Mouse (Mus musculus) kidney, embryonic 16.5 days (tissue): ENCODE data around the gene Add3. TPM values are rescaled to one million over a fixed set of nuclear protein-coding genes. Genes with fewer than 3 reads are reported as not detected.
A peak's percentile ranks its signal among the peaks of the same experiment; 100 is the strongest.

Source experiments
- ATAC-seq: fragments of 200-750 bp; cut with Nextera tagmentation; 2 replicates; pipeline ENCODE4 v1.8.0; 2017; ENCODE audit warnings: moderate TSS enrichment; ENCODE audit not compliant: low FRiP score, low TSS enrichment
- H3K27ac ChIP-seq: fragments of 300-500 bp; sonication (generic); 2 replicates; pipeline ENCODE4 v1.5.1; 2014; ENCODE audit warnings: low read length
- H3K27me3 ChIP-seq: fragments of 300-500 bp; sonication (generic); 2 replicates; pipeline ENCODE4 v1.6.1; 2014; ENCODE audit warnings: low read length, control low read depth, mixed read lengths; ENCODE audit not compliant: insufficient read depth
- H3K36me3 ChIP-seq: fragments of 300-500 bp; sonication (generic); 2 replicates; pipeline ENCODE4 v1.6.1; 2014; ENCODE audit warnings: low read length, control low read depth, mixed read lengths; ENCODE audit not compliant: insufficient read depth
- H3K4me1 ChIP-seq: fragments of 300-500 bp; sonication (generic); 2 replicates; pipeline ENCODE4 v1.6.1; 2014; ENCODE audit warnings: low read length, control low read depth, mixed read lengths; ENCODE audit not compliant: insufficient read depth
- H3K4me2 ChIP-seq: fragments of 300-500 bp; sonication (generic); replicated peaks from 2 replicates; pipeline ENCODE4 v1.6.1; 2014; ENCODE audit warnings: low read depth, low read length
- H3K4me3 ChIP-seq: fragments of 300-500 bp; sonication (generic); 2 replicates; pipeline ENCODE4 v1.5.1; 2014; ENCODE audit warnings: mild to moderate bottlenecking, low read length
- H3K9ac ChIP-seq: fragments of 300-500 bp; sonication (generic); replicated peaks from 2 replicates; pipeline ENCODE4 v1.6.1; 2014; ENCODE audit warnings: low read length
- H3K9me3 ChIP-seq: fragments of 300-500 bp; sonication (generic); 2 replicates; pipeline ENCODE4 v1.6.1; 2016; ENCODE audit warnings: low read length, control low read depth
- WGBS: fragments of 180-500 bp; shearing (Covaris S2); extraction: QIAGEN DNeasy Blood & Tissue Kit; methylation state at CpG from one replicate; pipeline ENCODE4 v1.1.7; 2014; 5-methylcytosine and 5-hydroxymethylcytosine counted together
- polyA plus RNA-seq: library from polyadenylated mRNA; unstranded; fragments of >200 nt; fragmentation: Nextera tagmentation; extraction: Ambion mirVana; gene quantifications from 2 replicates; pipeline ENCODE4 v1.2.1, GENCODE M21; 2015

Gene Add3
- polyA plus RNA-seq, 1 experiment from 2014 or later = 85.1 TPM

DNA sequence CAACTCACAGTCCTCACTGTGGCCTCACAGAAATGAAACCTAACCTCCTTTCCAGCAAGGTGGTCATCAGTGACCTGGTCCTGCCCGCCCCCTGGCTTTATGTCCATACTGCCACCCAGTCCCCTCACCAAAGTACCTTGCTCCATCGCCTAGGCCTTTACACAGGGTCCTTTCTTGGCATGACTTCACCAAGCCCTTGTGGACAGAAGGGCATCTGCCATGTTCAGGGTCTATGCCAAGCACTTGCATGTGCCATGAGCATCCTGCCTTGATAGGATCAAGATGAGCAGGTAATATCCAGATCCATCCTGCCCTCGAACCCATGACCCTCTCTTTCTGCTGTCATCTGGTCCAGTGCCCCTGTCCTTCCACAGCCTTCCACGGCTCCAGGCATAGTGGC, 120.6 kb downstream of the Add3 start:
- Histone ChIP-seq H3K4me3 (no peak overlapping the region), H3K4me2 (no peak overlapping the region), H3K36me3 (no peaks in the 10 kb centered on the region), H3K9me3 (no peaks in the 10 kb centered on the region), H3K27ac (no peak overlapping the region), H3K4me1 (no peaks in the 10 kb centered on the region), H3K9ac (no peak overlapping the region), H3K27me3 (no peaks in the 10 kb centered on the region)
- 93% methylated on average over 4 of the region's 4 CpGs for whole genome bisulfite sequencing
- ATAC-seq = no peak

DNA sequence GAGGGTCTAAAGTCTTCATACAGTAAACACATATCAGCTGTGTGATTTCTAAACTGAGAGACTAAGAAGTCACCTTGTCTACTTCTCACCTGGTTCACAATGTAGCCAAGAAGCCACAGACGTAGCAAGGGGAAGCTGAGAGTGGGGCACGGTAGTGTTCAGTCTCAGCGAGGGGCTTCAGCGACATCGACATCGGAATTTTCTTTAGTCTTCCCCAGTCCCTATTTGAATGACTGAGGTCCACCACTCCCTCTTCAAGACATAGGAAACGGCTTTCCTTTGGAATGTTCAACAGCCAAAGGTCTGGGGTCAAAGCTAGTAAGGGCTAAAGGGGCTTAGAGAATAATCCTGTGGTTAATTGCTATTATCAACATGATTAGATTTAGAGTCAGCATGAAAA, 121.8 kb downstream of the Add3 start:
- ATAC-seq = no peak
- Histone ChIP-seq H3K9me3 (no peaks in the 10 kb centered on the region), H3K4me3 (no peak overlapping the region), H3K4me2 (no peak overlapping the region), H3K27me3 (no peaks in the 10 kb centered on the region), H3K9ac (no peak overlapping the region), H3K4me1 (no peaks in the 10 kb centered on the region), H3K27ac (no peak overlapping the region), H3K36me3 (no peaks in the 10 kb centered on the region)
- 88% methylated on average over 7 of the region's 7 CpGs for WGBS

DNA sequence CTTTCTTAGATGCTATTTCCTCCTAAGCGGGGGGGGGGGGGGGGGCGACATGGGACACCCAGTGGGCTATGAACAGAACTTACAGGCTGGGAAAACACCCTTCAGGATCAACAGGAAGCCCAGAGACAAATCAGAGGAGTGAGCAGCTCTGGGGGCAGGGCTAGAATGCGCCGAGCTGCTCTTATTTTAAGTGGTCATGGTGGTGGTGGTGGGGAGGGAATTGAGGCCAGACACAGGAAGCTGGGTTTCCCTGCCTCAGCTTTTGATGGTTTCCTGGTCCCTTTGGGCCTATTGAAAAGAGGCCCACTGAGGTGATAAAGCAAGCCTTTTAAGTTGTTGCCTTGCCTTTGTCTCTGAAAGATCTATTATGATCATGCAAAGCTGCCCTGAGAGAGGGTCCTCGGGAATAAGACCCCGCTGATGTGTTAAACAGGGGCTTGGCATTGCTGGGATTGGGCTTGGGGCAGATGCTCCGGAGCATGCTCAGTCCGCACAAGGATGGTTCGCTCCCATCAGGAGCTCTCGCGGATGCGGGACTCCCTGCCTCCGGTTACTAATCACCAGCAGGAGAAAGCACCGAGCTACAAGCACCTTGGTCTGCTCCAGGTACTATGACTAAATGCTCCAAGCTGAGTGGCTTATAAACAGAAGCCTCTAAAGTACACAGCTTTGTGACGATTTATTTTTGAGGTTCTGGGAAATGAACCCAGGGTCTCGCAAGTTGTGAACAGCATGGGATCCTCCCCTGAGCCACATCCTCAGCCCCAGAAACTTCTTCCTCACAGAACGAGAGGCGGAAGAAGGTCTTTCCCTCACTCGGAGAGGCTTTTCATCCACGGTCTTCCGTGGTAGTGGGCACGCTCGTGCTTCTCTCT, 123.9 kb downstream of the Add3 start:
- no peak for ATAC-seq
- H3K4me3 ChIP-seq = no peak overlapping the region
- H3K9me3 ChIP-seq = no peaks in the 10 kb centered on the region
- no peak overlapping the region for H3K4me2 ChIP-seq
- no peaks in the 10 kb centered on the region for H3K27me3 ChIP-seq
- H3K4me1 ChIP-seq = no peaks in the 10 kb centered on the region
- 31% methylated on average over 23 of the region's 23 CpGs for WGBS
- no peak overlapping the region for H3K27ac ChIP-seq
- no peaks in the 10 kb centered on the region for H3K36me3 ChIP-seq
- H3K9ac ChIP-seq = no peak overlapping the region

DNA sequence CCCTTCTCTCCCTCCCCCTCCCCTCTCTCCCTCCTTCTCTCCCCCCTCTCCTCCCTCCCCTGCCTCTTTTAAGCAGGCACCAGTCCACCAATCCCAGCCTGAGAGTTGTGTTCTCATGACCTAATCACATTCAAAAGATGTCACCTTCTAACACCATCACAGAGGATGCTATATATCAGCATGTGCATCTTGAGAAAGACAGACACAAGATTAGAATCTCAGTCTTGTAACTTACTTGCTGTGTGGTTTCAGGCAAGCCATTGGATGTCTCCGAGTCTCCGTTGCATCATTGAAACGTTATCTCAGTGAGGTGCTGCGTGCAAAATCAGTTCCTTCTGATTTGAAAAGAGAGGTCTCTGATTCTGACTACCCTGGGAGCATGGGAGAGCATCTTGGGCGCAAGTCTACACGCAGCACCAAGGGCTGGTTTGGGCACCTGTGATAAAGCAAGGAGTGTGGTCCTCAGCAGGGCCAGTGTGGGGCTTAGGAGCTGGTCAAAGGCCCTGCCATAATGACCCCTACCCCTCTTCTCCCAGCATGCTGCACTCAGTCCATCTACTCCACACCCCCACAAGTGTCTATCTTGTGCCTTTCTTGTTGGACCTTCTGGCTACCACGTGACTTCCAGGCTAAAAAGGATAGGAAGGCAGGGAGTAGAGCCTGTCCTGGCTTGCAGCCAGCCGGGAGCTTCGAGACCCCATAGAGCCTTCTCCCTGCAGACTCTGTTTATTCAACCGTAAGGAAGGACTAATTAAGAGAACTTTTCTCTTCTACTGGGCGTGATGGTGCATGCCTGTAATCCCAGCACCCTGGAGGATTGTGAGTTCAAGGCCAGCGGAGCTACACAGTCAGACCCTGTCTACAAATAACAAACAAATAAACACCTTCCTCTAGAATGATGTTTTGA, 124.8 kb downstream of the Add3 start:
- WGBS = 54% methylated on average over 12 of the region's 12 CpGs
- H3K9ac ChIP-seq = no peak overlapping the region
- H3K4me1 ChIP-seq = no peaks in the 10 kb centered on the region
- no peak overlapping the region for H3K27ac ChIP-seq
- no peak overlapping the region for H3K4me3 ChIP-seq
- no peaks in the 10 kb centered on the region for H3K36me3 ChIP-seq
- no peak overlapping the region for H3K4me2 ChIP-seq
- no peaks in the 10 kb centered on the region for H3K27me3 ChIP-seq
- peak; percentile 40; the same call in 1 of the 2 replicates for ATAC-seq
- H3K9me3 ChIP-seq = no peaks in the 10 kb centered on the region

DNA sequence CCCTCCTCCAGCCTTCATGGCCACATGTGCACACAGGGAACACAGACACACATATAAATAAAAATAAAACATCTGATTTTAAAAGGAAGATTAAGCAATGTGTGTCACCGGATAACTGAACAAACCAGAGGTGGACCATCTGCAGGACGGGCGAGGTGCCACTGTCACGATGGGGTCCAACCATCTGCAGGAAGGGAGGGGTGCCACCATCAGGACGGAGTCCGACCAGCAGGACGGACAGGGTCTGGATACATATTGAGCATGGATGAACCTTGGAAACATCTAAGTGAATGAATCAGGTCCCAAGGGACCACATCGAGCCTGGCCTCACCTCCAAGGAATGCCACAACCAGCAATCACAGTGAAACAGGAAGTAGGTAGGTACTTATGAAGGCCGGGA, 127.1 kb downstream of the Add3 start:
- WGBS = 87% methylated on average over 9 of the region's 9 CpGs
- H3K9me3 ChIP-seq = no peaks in the 10 kb centered on the region
- no peaks in the 10 kb centered on the region for H3K4me1 ChIP-seq

DNA sequence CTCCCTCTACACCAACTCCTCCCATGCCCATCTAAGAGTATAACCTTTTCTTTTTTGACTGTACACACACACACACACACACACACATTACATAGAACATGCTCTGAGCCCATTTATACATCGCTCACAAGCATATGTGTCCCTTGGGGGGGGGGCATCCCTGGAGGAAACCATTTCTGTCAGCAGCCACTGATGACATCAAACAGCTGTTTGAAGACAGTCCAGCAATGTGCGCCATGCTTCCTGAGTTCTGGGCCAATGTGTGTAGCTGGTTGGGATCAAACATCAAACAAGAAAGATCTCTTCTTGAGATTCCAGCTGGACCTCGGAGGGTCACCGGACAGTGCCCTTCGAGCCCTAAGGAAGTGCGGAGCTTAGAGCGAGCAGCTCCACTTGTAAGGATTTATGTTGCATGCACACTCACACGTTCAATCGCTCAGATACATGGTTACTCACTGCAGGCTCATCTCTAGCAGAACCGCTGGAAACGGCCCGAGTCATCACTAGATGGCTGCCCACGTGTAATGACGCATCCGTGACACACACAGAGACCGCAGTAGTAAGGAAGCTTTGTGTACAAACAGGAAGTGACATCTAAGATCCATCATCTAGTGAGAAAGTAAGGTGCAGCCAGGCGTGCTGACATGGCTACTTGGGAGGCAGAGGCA, 132.9 kb downstream of the Add3 start:
- Histone ChIP-seq H3K4me2 (no peak overlapping the region), H3K27me3 (no peaks in the 10 kb centered on the region), H3K4me3 (no peak overlapping the region), H3K27ac (no peak overlapping the region), H3K4me1 (peaks cover 12% of the 10 kb centered on the region; the same call in 1 of the 2 replicates), H3K9me3 (no peaks in the 10 kb centered on the region), H3K36me3 (no peaks in the 10 kb centered on the region), H3K9ac (no peak overlapping the region)
- ATAC-seq = no peak
- WGBS = 78% methylated on average over 17 of the region's 17 CpGs

More for the DNA sequence above, 127.1 kb downstream of the Add3 start:
- no peak overlapping the region for H3K4me2 ChIP-seq
- no peak overlapping the region for H3K9ac ChIP-seq
- no peak for ATAC-seq
- no peak overlapping the region for H3K27ac ChIP-seq
- H3K36me3 ChIP-seq = no peaks in the 10 kb centered on the region
- no peaks in the 10 kb centered on the region for H3K27me3 ChIP-seq
- no peak overlapping the region for H3K4me3 ChIP-seq

DNA sequence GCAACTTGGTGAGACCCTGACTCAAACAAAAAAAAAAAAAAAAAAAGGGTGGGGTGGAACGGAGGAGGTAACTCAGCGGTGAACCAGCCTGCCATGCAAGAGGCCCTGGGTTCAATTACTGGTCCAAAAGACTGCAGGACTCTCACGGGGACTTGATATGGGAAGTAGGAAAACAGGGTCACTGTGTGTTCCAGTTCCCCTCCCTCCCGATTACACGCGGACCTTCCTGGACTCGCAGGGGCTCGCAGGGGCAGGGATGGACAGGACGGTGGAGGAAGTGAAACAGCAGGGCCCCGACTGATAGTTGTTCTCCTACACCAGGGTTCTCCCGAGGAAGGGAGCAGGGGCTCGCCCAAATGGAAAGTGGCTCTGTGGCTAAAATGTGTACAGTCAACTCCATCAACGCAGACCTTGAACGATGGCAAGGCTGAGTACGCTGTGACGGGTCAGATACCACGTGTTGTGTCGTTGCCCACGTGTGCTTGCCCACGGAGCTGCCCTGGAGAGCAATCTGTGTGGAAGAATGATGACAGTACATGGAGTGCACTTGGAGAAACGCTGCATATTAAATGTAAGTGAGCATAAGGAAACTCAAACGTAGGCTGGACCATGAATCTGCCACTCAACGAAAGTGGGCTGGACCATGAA, 133.7 kb downstream of the Add3 start:
- Histone ChIP-seq H3K4me1 (peaks cover 12% of the 10 kb centered on the region; the same call in 1 of the 2 replicates), H3K9me3 (no peaks in the 10 kb centered on the region), H3K36me3 (no peaks in the 10 kb centered on the region), H3K4me2 (no peak overlapping the region), H3K27me3 (no peaks in the 10 kb centered on the region), H3K27ac (no peak overlapping the region), H3K9ac (no peak overlapping the region), H3K4me3 (no peak overlapping the region)
- WGBS = 90% methylated on average over 23 of the region's 23 CpGs
- ATAC-seq = no peak

DNA sequence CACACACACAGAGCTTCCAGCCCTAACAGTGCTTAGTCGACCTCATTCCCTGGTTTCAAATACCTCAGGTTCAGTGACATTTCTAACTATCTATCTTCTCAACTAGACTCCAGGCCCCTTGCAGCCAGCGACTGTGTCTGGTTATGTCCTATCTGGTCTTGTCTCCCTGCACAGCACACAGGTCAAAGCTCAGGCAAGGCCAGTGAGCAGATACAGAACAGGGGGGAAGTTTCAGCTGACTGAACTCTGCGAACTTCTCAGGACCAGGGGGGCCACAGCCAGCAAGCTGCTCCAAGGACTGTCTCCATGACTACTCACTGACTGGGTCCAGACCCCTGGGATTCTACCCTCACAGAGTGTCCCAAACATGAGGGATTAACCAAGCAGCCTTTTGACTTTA, 135.0 kb downstream of the Add3 start:
- peaks cover 12% of the 10 kb centered on the region; the same call in 1 of the 2 replicates for H3K4me1 ChIP-seq
- no peak overlapping the region for H3K9ac ChIP-seq
- H3K36me3 ChIP-seq = no peaks in the 10 kb centered on the region
- H3K4me3 ChIP-seq = no peak overlapping the region
- H3K9me3 ChIP-seq = no peaks in the 10 kb centered on the region
- H3K27me3 ChIP-seq = no peaks in the 10 kb centered on the region
- H3K4me2 ChIP-seq = no peak overlapping the region
- 23% methylated on average over 3 of the region's 3 CpGs for WGBS
- peak; percentile 62; the same call in 1 of the 2 replicates for ATAC-seq
- H3K27ac ChIP-seq = 0 out of 2 replicates have a peak overlapping the region, but pooled peaks have one; percentile 26
